Mouse (Mus musculus): ENCODE measurements around the gene Adprh. TPM values are rescaled to one million over a fixed set of nuclear protein-coding genes. Genes with fewer than 3 reads are reported as not detected.
A peak's percentile ranks its signal among the peaks of the same experiment; 100 is the strongest.

Adprh gene
- polyA plus RNA-seq, 1 experiment from 2014 or later = 46.7 TPM

DNA sequence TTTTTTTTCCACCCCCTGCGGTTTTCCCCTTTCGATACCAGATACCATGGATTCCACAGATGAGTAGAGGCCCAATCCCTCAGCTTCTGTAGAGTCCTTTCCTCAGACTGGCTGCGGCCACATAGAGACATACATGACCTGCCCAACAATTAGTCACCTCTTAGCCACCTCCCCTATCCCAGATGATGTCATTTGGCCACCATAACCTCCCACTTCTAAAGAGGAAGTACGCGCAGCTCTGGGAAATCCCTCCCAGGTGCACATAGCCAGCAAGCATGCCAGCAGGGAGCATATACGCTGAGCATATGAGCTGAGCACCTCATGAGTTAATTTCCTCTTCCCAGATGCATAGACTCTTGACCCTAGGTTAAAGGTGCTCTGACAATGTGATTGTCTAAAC lies 45.8 kb downstream of the Adprh start:
- no peak overlapping the region for H3K27ac ChIP-seq (replicated peaks)
- TF ChIP-seq EP300 (optimal IDR thresholded peaks at IDR 0.05) = no peak
- TF ChIP-seq CTCF (IDR thresholded peaks at IDR 0.05; ENCODE audit: low read depth) = no peak
- no peak overlapping the region for H3K4me3 ChIP-seq (ENCODE audit: low read depth, low read length)
- no peak overlapping the region for H3K4me2 ChIP-seq (replicated peaks; ENCODE audit: low read depth)
- no peaks in the 10 kb centered on the region for H3K9me3 ChIP-seq (ENCODE audit: control insufficient read depth, low read length)
- 79% methylated on average over 6 of the region's 6 CpGs for WGBS
- no peaks in the 10 kb centered on the region for H3K27me3 ChIP-seq (ENCODE audit: control insufficient read depth, insufficient read depth, low read length)
- no peak overlapping the region for H3K9ac ChIP-seq (ENCODE audit: low read length)
- DNase-seq (ENCODE audit: low spot score) (peak; percentile 32), ATAC-seq (ENCODE audit: low FRiP score, low TSS enrichment) (peak; percentile 90)
- no peaks in the 10 kb centered on the region for H3K36me3 ChIP-seq (ENCODE audit: control insufficient read depth, insufficient read depth, low read length)
- no peaks in the 10 kb centered on the region for H3K4me1 ChIP-seq (replicated peaks; ENCODE audit: control insufficient read depth, insufficient read depth)

DNA sequence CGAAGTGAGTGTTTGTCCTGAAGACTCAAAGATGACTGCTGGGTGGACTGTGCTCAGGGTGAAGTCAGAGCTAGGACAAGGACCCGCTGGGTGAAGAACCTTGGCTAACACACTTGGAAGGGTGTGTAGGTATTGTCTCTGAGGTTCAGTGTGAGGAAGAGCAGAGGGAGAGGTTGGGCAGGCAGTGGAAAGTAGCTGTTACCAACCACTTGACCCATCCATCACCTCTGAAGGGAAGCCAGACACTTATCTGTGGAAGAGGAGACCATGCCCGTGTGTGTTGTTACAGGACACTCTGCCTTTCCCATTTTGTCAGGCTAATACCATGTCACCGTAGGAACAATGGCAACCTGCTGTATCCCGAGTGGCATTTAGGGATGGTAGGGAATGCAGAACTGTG lies 46.2 kb downstream of the Adprh start:
- no peak for DNase-seq (ENCODE audit: low spot score)
- H3K36me3 ChIP-seq (ENCODE audit: control insufficient read depth, insufficient read depth, low read length) = no peaks in the 10 kb centered on the region
- H3K4me3 ChIP-seq (ENCODE audit: low read depth, low read length) = no peak overlapping the region
- no peaks in the 10 kb centered on the region for H3K9me3 ChIP-seq (ENCODE audit: control insufficient read depth, low read length)
- 0 out of 2 replicates have a peak, but pooled peaks have one; percentile 29 for ATAC-seq (ENCODE audit: low FRiP score, low TSS enrichment)
- TF ChIP-seq EP300 (optimal IDR thresholded peaks at IDR 0.05) (no peak), CTCF (IDR thresholded peaks at IDR 0.05; ENCODE audit: low read depth) (no peak)
- no peak overlapping the region for H3K27ac ChIP-seq (replicated peaks)
- WGBS = 72% methylated on average over 5 of the region's 5 CpGs
- no peaks in the 10 kb centered on the region for H3K27me3 ChIP-seq (ENCODE audit: control insufficient read depth, insufficient read depth, low read length)
- no peak overlapping the region for H3K9ac ChIP-seq (ENCODE audit: low read length)
- H3K4me1 ChIP-seq (replicated peaks; ENCODE audit: control insufficient read depth, insufficient read depth) = no peaks in the 10 kb centered on the region
- H3K4me2 ChIP-seq (replicated peaks; ENCODE audit: low read depth) = no peak overlapping the region

- no peak for TF ChIP-seq CTCF (IDR thresholded peaks at IDR 0.05; ENCODE audit: low read depth)
- no peak for TF ChIP-seq EP300 (optimal IDR thresholded peaks at IDR 0.05)
- Histone ChIP-seq H3K4me2 (replicated peaks; ENCODE audit: low read depth) (no peak overlapping the region), H3K27me3 (ENCODE audit: control insufficient read depth, insufficient read depth, low read length) (no peaks in the 10 kb centered on the region), H3K4me1 (replicated peaks; ENCODE audit: control insufficient read depth, insufficient read depth) (no peaks in the 10 kb centered on the region; the same call in 1 of the 2 replicates), H3K4me3 (ENCODE audit: low read depth, low read length) (no peak overlapping the region), H3K36me3 (ENCODE audit: control insufficient read depth, insufficient read depth, low read length) (no peaks in the 10 kb centered on the region), H3K9me3 (ENCODE audit: control insufficient read depth, low read length) (no peaks in the 10 kb centered on the region), H3K9ac (ENCODE audit: low read length) (no peak overlapping the region), H3K27ac (replicated peaks) (no peak overlapping the region)
- no peak for ATAC-seq (ENCODE audit: low FRiP score, low TSS enrichment)
- 80% methylated on average over 7 of the region's 7 CpGs for WGBS
- no peak for DNase-seq (ENCODE audit: low spot score)
Measured at GRCm38 (mm10) chr16:38403639-38404038, 48.9 kb downstream of the Adprh start.

DNA sequence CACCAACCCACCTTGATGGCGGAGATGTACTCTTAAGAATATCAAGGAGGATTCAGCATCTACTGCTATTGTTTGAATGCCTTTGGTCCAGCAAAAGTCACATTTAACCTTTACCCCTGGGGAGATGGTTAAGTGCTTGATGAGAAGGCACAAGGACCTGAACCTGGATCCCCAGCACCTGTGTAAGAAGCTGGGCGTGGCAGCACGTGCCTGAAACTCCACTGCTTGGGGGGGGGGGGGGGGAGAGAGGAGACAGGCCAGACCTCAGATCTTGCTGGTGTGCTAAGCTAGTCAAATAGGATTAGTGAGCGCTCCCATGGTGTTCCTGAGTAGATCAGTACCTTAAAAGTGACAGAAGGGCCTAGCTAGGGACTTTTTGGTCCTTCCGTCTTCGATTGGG lies 51.0 kb downstream of the Adprh start:
- no peak overlapping the region for H3K9ac ChIP-seq (ENCODE audit: low read length)
- no peak overlapping the region for H3K4me3 ChIP-seq (ENCODE audit: low read depth, low read length)
- no peak for TF ChIP-seq EP300 (optimal IDR thresholded peaks at IDR 0.05)
- no peak for TF ChIP-seq CTCF (IDR thresholded peaks at IDR 0.05; ENCODE audit: low read depth)
- no peaks in the 10 kb centered on the region for H3K27me3 ChIP-seq (ENCODE audit: control insufficient read depth, insufficient read depth, low read length)
- H3K36me3 ChIP-seq (ENCODE audit: control insufficient read depth, insufficient read depth, low read length) = no peaks in the 10 kb centered on the region
- H3K27ac ChIP-seq (replicated peaks) = no peak overlapping the region
- no peaks in the 10 kb centered on the region for H3K9me3 ChIP-seq (ENCODE audit: control insufficient read depth, low read length)
- H3K4me1 ChIP-seq (replicated peaks; ENCODE audit: control insufficient read depth, insufficient read depth) = no peaks in the 10 kb centered on the region; the same call in 1 of the 2 replicates
- no peak overlapping the region for H3K4me2 ChIP-seq (replicated peaks; ENCODE audit: low read depth)
- ATAC-seq (ENCODE audit: low FRiP score, low TSS enrichment) (no peak), DNase-seq (ENCODE audit: low spot score) (no peak)
- WGBS = 87% methylated on average over 6 of the region's 6 CpGs

- H3K9ac ChIP-seq (ENCODE audit: low read length) = peak overlapping the region; percentile 41
- H3K27ac ChIP-seq (replicated peaks) = no peak overlapping the region
Measured at GRCm38 (mm10) chr16:38400311-38400960, 52.1 kb downstream of the Adprh start.

DNA sequence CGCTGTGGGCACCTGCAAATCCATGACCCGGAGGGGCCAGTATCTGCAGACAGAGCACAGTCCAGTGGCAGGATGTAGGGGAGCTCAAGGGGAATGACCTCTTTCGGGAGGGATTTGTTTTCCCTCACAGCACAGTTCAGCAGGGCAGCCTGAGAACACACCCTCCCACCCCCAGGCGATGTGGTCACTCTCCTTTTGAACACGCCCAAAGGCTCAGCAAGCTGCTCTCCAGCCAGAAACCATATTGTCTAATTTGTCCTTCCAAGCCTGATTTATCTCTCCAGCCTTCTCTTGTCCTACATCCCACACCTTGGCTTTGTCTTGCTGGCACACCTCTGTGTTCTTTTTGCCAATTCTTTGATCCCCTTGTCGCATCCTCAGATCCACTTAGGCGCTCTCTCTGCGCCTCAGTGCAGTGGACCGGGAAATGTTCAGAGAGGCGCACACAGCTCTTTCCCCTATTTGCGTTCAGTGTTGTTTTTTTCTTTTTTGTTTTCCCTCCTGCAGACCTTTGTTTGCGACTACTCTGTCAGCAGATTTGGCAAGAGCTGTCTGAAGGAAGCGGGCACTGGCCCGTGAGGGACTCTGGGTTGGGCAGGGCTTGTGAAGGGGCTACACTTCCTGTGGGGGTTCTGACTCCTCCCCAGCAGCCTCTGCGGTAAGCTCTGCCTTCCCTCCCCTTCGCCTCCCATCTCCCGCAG lies 52.8 kb downstream of the Adprh start:
- Histone ChIP-seq H3K27me3 (ENCODE audit: control insufficient read depth, insufficient read depth, low read length) (no peaks in the 10 kb centered on the region), H3K9ac (ENCODE audit: low read length) (peak overlapping the region; percentile 41), H3K4me1 (replicated peaks; ENCODE audit: control insufficient read depth, insufficient read depth) (no peaks in the 10 kb centered on the region; the same call in 1 of the 2 replicates), H3K36me3 (ENCODE audit: control insufficient read depth, insufficient read depth, low read length) (no peaks in the 10 kb centered on the region), H3K4me2 (replicated peaks; ENCODE audit: low read depth) (peak overlapping the region; percentile 53), H3K4me3 (ENCODE audit: low read depth, low read length) (peak overlapping the region; percentile 8; the same call in 1 of the 2 replicates), H3K9me3 (ENCODE audit: control insufficient read depth, low read length) (no peaks in the 10 kb centered on the region), H3K27ac (replicated peaks) (no peak overlapping the region)
- DNase-seq (ENCODE audit: low spot score) = peak; percentile 52
- TF ChIP-seq EP300 (optimal IDR thresholded peaks at IDR 0.05) (no peak), CTCF (IDR thresholded peaks at IDR 0.05; ENCODE audit: low read depth) (no peak)
- peak; percentile 84 for ATAC-seq (ENCODE audit: low FRiP score, low TSS enrichment)
- WGBS = 15% methylated on average over 17 of the region's 17 CpGs

More at GRCm38 (mm10) chr16:38400311-38400960, 52.1 kb downstream of the Adprh start:
- H3K27me3 ChIP-seq (ENCODE audit: control insufficient read depth, insufficient read depth, low read length) = no peaks in the 10 kb centered on the region
- no peaks in the 10 kb centered on the region for H3K36me3 ChIP-seq (ENCODE audit: control insufficient read depth, insufficient read depth, low read length)
- H3K9me3 ChIP-seq (ENCODE audit: control insufficient read depth, low read length) = no peaks in the 10 kb centered on the region
- peak overlapping the region; percentile 53 for H3K4me2 ChIP-seq (replicated peaks; ENCODE audit: low read depth)
- no peak overlapping the region for H3K4me3 ChIP-seq (ENCODE audit: low read depth, low read length)
- 0 out of 2 replicates have a peak, but pooled peaks have one; percentile 12 for ATAC-seq (ENCODE audit: low FRiP score, low TSS enrichment)
- DNase-seq (ENCODE audit: low spot score) = no peak
- no peaks in the 10 kb centered on the region; the same call in 1 of the 2 replicates for H3K4me1 ChIP-seq (replicated peaks; ENCODE audit: control insufficient read depth, insufficient read depth)
- 70% methylated on average over 9 of the region's 9 CpGs for WGBS
- no peak for TF ChIP-seq EP300 (optimal IDR thresholded peaks at IDR 0.05)
- no peak for TF ChIP-seq CTCF (IDR thresholded peaks at IDR 0.05; ENCODE audit: low read depth)
